Mouse (Mus musculus) MEL (cell line): ENCODE data around the gene Stk11. TPM values are rescaled to one million over a fixed set of nuclear protein-coding genes. Genes with fewer than 3 reads are reported as not detected.

Source experiments
- DNase-seq: peaks from one replicate; pipeline ENCODE4 v3.0.0; 2011; ENCODE audit warnings: low read depth, low spot score
- H3K27ac ChIP-seq: 2 replicates; pipeline ENCODE4 v1.5.1; 2012; ENCODE audit warnings: low read depth, mild to moderate bottlenecking, control low read depth, low read length, moderate library complexity; ENCODE audit not compliant: control insufficient read depth
- H3K27me3 ChIP-seq, 2 experiments: fragments of 150-350 bp in 1 of 2; sonication (generic) in 1 of 2; 2 replicates each; pipeline ENCODE4 v1.6.1; 2012; ENCODE audit warnings: low read length in 2 of 2, mild to moderate bottlenecking in 2 of 2, improper control_type of control experiment in 1 of 2, moderate library complexity in 1 of 2; ENCODE audit not compliant: insufficient read depth in 2 of 2, control insufficient read depth in 1 of 2
- H3K36me3 ChIP-seq, 2 experiments: 2 replicates each; pipeline ENCODE4 v1.6.1; 2012 to 2014; ENCODE audit warnings: low read length in 2 of 2, improper control_type of control experiment in 1 of 2, inconsistent platforms in 1 of 2, mild to moderate bottlenecking in 1 of 2; ENCODE audit not compliant: insufficient read depth in 2 of 2, control insufficient read depth in 1 of 2
- H3K4me1 ChIP-seq, 2 experiments: fragments of 150-350 bp in 1 of 2; sonication (generic) in 1 of 2; 2 replicates each; pipeline ENCODE4 v1.6.1; 2012; ENCODE audit warnings: low read length in 2 of 2, improper control_type of control experiment in 1 of 2, mild to moderate bottlenecking in 1 of 2; ENCODE audit not compliant: insufficient read depth in 2 of 2, control insufficient read depth in 1 of 2
- H3K4me3 ChIP-seq, 2 experiments: fragments of 150-350 bp in 1 of 2; sonication (generic) in 1 of 2; 2 replicates each; pipeline ENCODE4 v1.5.1; 2012; ENCODE audit warnings: low read depth in 2 of 2, low read length in 2 of 2, mild to moderate bottlenecking in 2 of 2, moderate library complexity in 2 of 2, control low read depth in 1 of 2, improper control_type of control experiment in 1 of 2; ENCODE audit not compliant: control insufficient read depth in 1 of 2, insufficient read depth in 1 of 2
- H3K79me2 ChIP-seq: 2 replicates; pipeline ENCODE4 v1.6.1; 2012; ENCODE audit warnings: mild to moderate bottlenecking, low read length, moderate library complexity; ENCODE audit not compliant: control insufficient read depth, poor library complexity, insufficient read depth
- H3K9ac ChIP-seq: 2 replicates; pipeline ENCODE4 v1.6.1; 2012; ENCODE audit warnings: low read depth, mild to moderate bottlenecking, control low read depth, low read length, moderate library complexity; ENCODE audit not compliant: control insufficient read depth, poor library complexity, severe bottlenecking
- H3K9me3 ChIP-seq: fragments of 150-350 bp; sonication (generic); replicated peaks from 2 replicates; pipeline ENCODE4 v1.6.1; 2012; ENCODE audit warnings: mild to moderate bottlenecking, low read length, improper control_type of control experiment, moderate library complexity; ENCODE audit not compliant: insufficient read depth
- CHD2 ChIP-seq: IDR thresholded peaks from 2 replicates; pipeline ENCODE4 v1.6.1; 2011; ENCODE audit warnings: low read length, improper control_type of control experiment
- CTCF ChIP-seq, 3 experiments: IDR thresholded peaks in 2 of 3; conservative IDR thresholded peaks in 1 of 3; 2 replicates each; pipeline ENCODE4 v1.5.1; 2011 to 2012; ENCODE audit warnings: low read length in 3 of 3, low read depth in 2 of 3, mild to moderate bottlenecking in 2 of 3, improper control_type of control experiment in 1 of 3, inconsistent platforms in 1 of 3, mixed read lengths in 1 of 3, moderate library complexity in 1 of 3; ENCODE audit not compliant: control insufficient read depth in 1 of 3, insufficient read depth in 1 of 3, poor library complexity in 1 of 3, severe bottlenecking in 1 of 3
- E2F4 ChIP-seq: IDR thresholded peaks from 2 replicates; pipeline ENCODE4 v1.6.1; 2011; ENCODE audit warnings: low read depth, low read length, improper control_type of control experiment, borderline replicate concordance
- ELF1 ChIP-seq: IDR thresholded peaks from 2 replicates; pipeline ENCODE4 v1.6.1; 2014; ENCODE audit warnings: low read depth, mild to moderate bottlenecking, inconsistent platforms, low read length, improper control_type of control experiment, moderate library complexity
- GABPA ChIP-seq: IDR thresholded peaks from 2 replicates; pipeline ENCODE4 v1.6.1; 2012; ENCODE audit warnings: low read depth, mild to moderate bottlenecking, inconsistent platforms, low read length, improper control_type of control experiment, moderate library complexity
- GATA1 ChIP-seq: IDR thresholded peaks from 2 replicates; pipeline ENCODE4 v1.6.1; 2011; ENCODE audit warnings: low read depth, low read length, improper control_type of control experiment
- HCFC1 ChIP-seq: IDR thresholded peaks from 2 replicates; pipeline ENCODE4 v1.6.1; 2012; ENCODE audit warnings: low read depth, mild to moderate bottlenecking, inconsistent platforms, low read length, improper control_type of control experiment, moderate library complexity
- JUND ChIP-seq: IDR thresholded peaks from 2 replicates; pipeline ENCODE4 v1.6.1; 2011; ENCODE audit warnings: low read depth, mild to moderate bottlenecking, improper control_type of control experiment, low read length
- KAT2A ChIP-seq: conservative IDR thresholded peaks from 2 replicates; pipeline ENCODE4 v1.6.1; 2012; ENCODE audit warnings: low read depth, low read length, improper control_type of control experiment, inconsistent platforms
- MAX ChIP-seq: IDR thresholded peaks from 2 replicates; pipeline ENCODE4 v1.6.1; 2011; ENCODE audit warnings: low read length, improper control_type of control experiment
- MAZ ChIP-seq: IDR thresholded peaks from 2 replicates; pipeline ENCODE4 v1.6.1; 2012; ENCODE audit warnings: low read depth, mild to moderate bottlenecking, inconsistent platforms, low read length, improper control_type of control experiment
- MEF2A ChIP-seq: IDR thresholded peaks from 2 replicates; pipeline ENCODE4 v1.6.1; 2014; ENCODE audit warnings: low read depth, mild to moderate bottlenecking, inconsistent platforms, low read length, improper control_type of control experiment; ENCODE audit not compliant: poor library complexity, insufficient replicate concordance, severe bottlenecking; ENCODE audit errors: extremely low read depth
- MXI1 ChIP-seq: IDR thresholded peaks from 2 replicates; pipeline ENCODE4 v1.6.1; 2011; ENCODE audit warnings: mild to moderate bottlenecking, low read depth, low read length, improper control_type of control experiment
- MYC ChIP-seq: IDR thresholded peaks from 2 replicates; pipeline ENCODE4 v1.6.1; 2011; ENCODE audit warnings: low read depth, mild to moderate bottlenecking, low read length, improper control_type of control experiment, moderate library complexity
- NELFE ChIP-seq: IDR thresholded peaks from 2 replicates; pipeline ENCODE4 v1.6.1; 2011; ENCODE audit warnings: low read depth, low read length, improper control_type of control experiment
- NRF1 ChIP-seq: IDR thresholded peaks from 2 replicates; pipeline ENCODE4 v1.6.1; 2014; ENCODE audit warnings: low read depth, mild to moderate bottlenecking, inconsistent platforms, low read length, improper control_type of control experiment, moderate library complexity; ENCODE audit not compliant: poor library complexity, insufficient read depth, severe bottlenecking
- POLR2A ChIP-seq, 2 experiments: IDR thresholded peaks; 2 replicates each; pipeline ENCODE4 v1.6.1; 2011 to 2012; ENCODE audit warnings: low read length in 2 of 2, mild to moderate bottlenecking in 2 of 2, control low read depth in 1 of 2, improper control_type of control experiment in 1 of 2, low read depth in 1 of 2, moderate library complexity in 1 of 2; ENCODE audit not compliant: control insufficient read depth in 1 of 2, insufficient read depth in 1 of 2, poor library complexity in 1 of 2
- POLR2AphosphoS2 ChIP-seq: IDR thresholded peaks from 2 replicates; pipeline ENCODE4 v1.6.1; 2011; ENCODE audit warnings: low read length, improper control_type of control experiment
- POLR2AphosphoS5 ChIP-seq: IDR thresholded peaks from 2 replicates; pipeline ENCODE4 v1.6.1; 2012; ENCODE audit warnings: low read depth, borderline replicate concordance, mild to moderate bottlenecking, inconsistent platforms, low read length, moderate library complexity, mixed read lengths
- RCOR1 ChIP-seq: IDR thresholded peaks from 2 replicates; pipeline ENCODE4 v1.6.1; 2012; ENCODE audit warnings: low read depth, mild to moderate bottlenecking, inconsistent platforms, low read length, improper control_type of control experiment
- SIN3A ChIP-seq: IDR thresholded peaks from 2 replicates; pipeline ENCODE4 v1.6.1; 2012; ENCODE audit warnings: low read length, improper control_type of control experiment, inconsistent platforms
- SMC3 ChIP-seq: IDR thresholded peaks from 2 replicates; pipeline ENCODE4 v1.6.1; 2011; ENCODE audit warnings: low read depth, low read length, improper control_type of control experiment
- TAL1 ChIP-seq: IDR thresholded peaks from 2 replicates; pipeline ENCODE4 v1.6.1; 2012; ENCODE audit warnings: mild to moderate bottlenecking, inconsistent platforms, low read length, moderate library complexity, mixed read lengths
- TBP ChIP-seq: IDR thresholded peaks from 2 replicates; pipeline ENCODE4 v1.8.0; 2011; ENCODE audit warnings: low read depth, low read length, improper control_type of control experiment
- TCF12 ChIP-seq: IDR thresholded peaks from 2 replicates; pipeline ENCODE4 v1.6.1; 2014; ENCODE audit warnings: low read depth, mild to moderate bottlenecking, inconsistent platforms, low read length, improper control_type of control experiment, moderate library complexity
- USF1 ChIP-seq: IDR thresholded peaks from 2 replicates; pipeline ENCODE4 v1.6.1; 2014; ENCODE audit warnings: low read depth, mild to moderate bottlenecking, inconsistent platforms, low read length, improper control_type of control experiment, moderate library complexity
- ZC3H11A ChIP-seq: IDR thresholded peaks from 2 replicates; pipeline ENCODE4 v1.6.1; 2012; ENCODE audit warnings: low read depth, mild to moderate bottlenecking, inconsistent platforms, low read length, improper control_type of control experiment
- ZMIZ1 ChIP-seq: IDR thresholded peaks from 2 replicates; pipeline ENCODE4 v1.6.1; 2012; ENCODE audit warnings: low read depth, mild to moderate bottlenecking, inconsistent platforms, low read length, improper control_type of control experiment, moderate library complexity
- ZNF384 ChIP-seq: IDR thresholded peaks from 2 replicates; pipeline ENCODE4 v1.6.1; 2012; ENCODE audit warnings: low read depth, mild to moderate bottlenecking, inconsistent platforms, low read length, improper control_type of control experiment
- polyA plus RNA-seq, 2 experiments: library from polyadenylated mRNA; stranded (reverse) in 1 of 2; unstranded in 1 of 2; fragments of >175 nt in 1 of 2; fragments of >200 nt in 1 of 2; gene quantifications; 2 replicates each; pipeline versions ENCODE4 v1.2.1 to v1.2.4; 2012; ENCODE audit warnings: low replicate concordance in 2 of 2, low read depth in 1 of 2; ENCODE audit not compliant: insufficient read length in 2 of 2, insufficient read depth in 1 of 2, missing spikeins in 1 of 2
- total RNA-seq: library from RNA; depleted of rRNA; stranded (reverse); fragments of 300-350 nt; gene quantifications from 2 replicates; pipeline ENCODE4 v1.2.3, GENCODE M21; 2012

Stk11 gene
- total and polyA plus RNA-seq, 3 experiments: 108 to 188 TPM; not detected in 1

GRCm38 (mm10) chr10:80144159-80144558, 28.6 kb downstream of the Stk11 start:
- no peak for TF ChIP-seq POLR2AphosphoS5
- no peak for TF ChIP-seq POLR2A (IDR thresholded peaks at IDR 0.05; ENCODE audit: control insufficient read depth in 1 of 2, insufficient read depth in 1 of 2, low read depth in 1 of 2, low read length in 2 of 2, poor library complexity in 1 of 2)
- no peak for TF ChIP-seq CHD2
- no peak for TF ChIP-seq SIN3A
- no peak for TF ChIP-seq E2F4
- TF ChIP-seq MYC: no peak
- no peak for TF ChIP-seq MAX
- no peak for TF ChIP-seq TBP
- TF ChIP-seq TAL1: no peak
- TF ChIP-seq MXI1: no peak
- no peak for TF ChIP-seq GATA1
- H3K36me3 ChIP-seq: peaks cover 0 to 16% of the 10 kb centered on the region in 2 experiments; a peak in 2 of 4 replicates
- H3K27ac ChIP-seq: no peak overlapping the region
- no peaks in the 10 kb centered on the region for H3K27me3 ChIP-seq
- DNase-seq: no peak
- no peaks in the 10 kb centered on the region for H3K9me3 ChIP-seq
- H3K79me2 ChIP-seq: peaks cover 23% of the 10 kb centered on the region
- H3K4me3 ChIP-seq: no peak overlapping the region
- H3K9ac ChIP-seq: no peak overlapping the region
- peaks cover 0 to 45% of the 10 kb centered on the region in 2 experiments; a peak in 3 of 4 replicates for H3K4me1 ChIP-seq

GRCm38 (mm10) chr10:80144864-80145838, 29.5 kb downstream of the Stk11 start:
- Histone ChIP-seq H3K4me3 (no peak overlapping the region), H3K79me2 (peaks cover 28% of the 10 kb centered on the region), H3K9me3 (no peaks in the 10 kb centered on the region), H3K36me3 (peaks cover 0 to 11% of the 10 kb centered on the region in 2 experiments; a peak in 2 of 4 replicates), H3K27me3 (no peaks in the 10 kb centered on the region), H3K4me1 (peaks cover 0 to 37% of the 10 kb centered on the region in 2 experiments; a peak in 3 of 4 replicates), H3K27ac (peak overlapping the region; percentile 30; the same call in 1 of the 2 replicates), H3K9ac (no peak overlapping the region)
- DNase-seq: peak; percentile 63
- TF ChIP-seq JUND: no peak
- TF ChIP-seq CTCF (IDR thresholded peaks at IDR 0.05 in 2 of 3, conservative IDR thresholded peaks at IDR 0.05 in 1 of 3; ENCODE audit: control insufficient read depth in 1 of 3, insufficient read depth in 1 of 3, low read depth in 2 of 3, low read length in 3 of 3, poor library complexity in 1 of 3, severe bottlenecking in 1 of 3): peak; percentile 74 to 85 (median 83)
- no peak for TF ChIP-seq SIN3A
- peak; percentile 71 for TF ChIP-seq SMC3
- TF ChIP-seq RCOR1: no peak
- TF ChIP-seq HCFC1: no peak
- no peak for TF ChIP-seq GATA1
- peak; percentile 42 for TF ChIP-seq ZC3H11A
- no peak for TF ChIP-seq MYC
- no peak for TF ChIP-seq ZMIZ1
- no peak for TF ChIP-seq TBP
- TF ChIP-seq ELF1: 0 out of 2 replicates have a peak, but pooled peaks have one; percentile 26
- TF ChIP-seq USF1: no peak
- no peak for TF ChIP-seq NELFE
- TF ChIP-seq MAZ: no peak; the same call in 1 of the 2 replicates
- no peak for TF ChIP-seq GABPA
- TF ChIP-seq POLR2AphosphoS2: no peak
- no peak for TF ChIP-seq NRF1
- no peak for TF ChIP-seq KAT2A
- TF ChIP-seq TCF12: no peak
- TF ChIP-seq POLR2AphosphoS5: no peak
- TF ChIP-seq MEF2A: no peak
- TF ChIP-seq ZNF384: no peak
